Mouse (Mus musculus): ENCODE measurements around the gene Stk40. TPM values are rescaled to one million over a fixed set of nuclear protein-coding genes. Genes with fewer than 3 reads are reported as not detected.

Stk40 gene
- polyA plus RNA-seq, 1 experiment from 2014 or later = 49.4 TPM

DNA sequence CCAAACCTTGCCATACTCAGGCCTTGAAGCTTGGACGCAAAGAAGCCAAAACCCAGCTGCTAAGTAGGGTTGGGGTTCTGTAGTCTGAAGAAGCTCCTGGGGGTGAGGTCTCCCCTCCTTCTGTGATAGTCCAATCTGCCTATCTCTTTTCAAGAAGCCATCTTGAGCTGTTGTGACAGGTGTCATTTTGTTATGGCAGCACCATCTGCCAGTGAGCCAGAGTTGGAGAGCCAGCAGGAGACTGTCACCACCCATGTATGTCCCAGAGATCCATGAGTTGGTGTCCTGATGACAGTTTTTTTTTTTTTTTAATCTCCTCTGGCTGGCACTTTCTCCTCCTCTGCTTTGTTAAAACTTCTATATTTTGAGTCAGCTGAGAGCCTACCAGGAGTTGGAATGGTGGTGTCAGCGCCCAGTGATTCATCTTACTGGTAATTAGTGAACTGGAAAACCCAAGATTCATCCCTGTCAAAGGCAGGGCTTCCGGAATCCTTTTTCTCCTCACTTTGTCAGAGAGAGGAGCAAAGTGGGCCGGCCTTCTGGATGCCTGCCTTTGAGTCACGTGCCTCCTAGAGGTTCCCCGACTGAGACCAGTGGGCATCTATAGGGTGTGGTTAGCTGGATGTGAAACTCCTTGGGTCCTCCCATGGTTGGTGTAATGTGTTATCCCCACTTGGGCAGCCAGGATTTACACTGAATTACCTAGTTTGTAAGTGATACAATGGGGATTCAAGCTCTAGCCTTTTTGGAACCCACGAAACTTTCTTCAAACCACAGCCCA is 1.5 kb upstream of the Stk40 start:
- H3K27me3 ChIP-seq = no peaks in the 10 kb centered on the region
- H3K4me2 ChIP-seq (replicated peaks) = peak overlapping the region; percentile 97
- WGBS = 45% methylated on average over 7 of the region's 7 CpGs
- H3K27ac ChIP-seq = peak overlapping the region; percentile 82
- no peak overlapping the region for H3K9ac ChIP-seq
- H3K4me3 ChIP-seq = peak overlapping the region; percentile 94; the same call in 1 of the 2 replicates
- peaks cover 35% of the 10 kb centered on the region for H3K4me1 ChIP-seq
- ATAC-seq (ENCODE audit: low FRiP score) = no peak
- no peaks in the 10 kb centered on the region for H3K9me3 ChIP-seq (replicated peaks)
- H3K36me3 ChIP-seq = peaks cover 14% of the 10 kb centered on the region

DNA sequence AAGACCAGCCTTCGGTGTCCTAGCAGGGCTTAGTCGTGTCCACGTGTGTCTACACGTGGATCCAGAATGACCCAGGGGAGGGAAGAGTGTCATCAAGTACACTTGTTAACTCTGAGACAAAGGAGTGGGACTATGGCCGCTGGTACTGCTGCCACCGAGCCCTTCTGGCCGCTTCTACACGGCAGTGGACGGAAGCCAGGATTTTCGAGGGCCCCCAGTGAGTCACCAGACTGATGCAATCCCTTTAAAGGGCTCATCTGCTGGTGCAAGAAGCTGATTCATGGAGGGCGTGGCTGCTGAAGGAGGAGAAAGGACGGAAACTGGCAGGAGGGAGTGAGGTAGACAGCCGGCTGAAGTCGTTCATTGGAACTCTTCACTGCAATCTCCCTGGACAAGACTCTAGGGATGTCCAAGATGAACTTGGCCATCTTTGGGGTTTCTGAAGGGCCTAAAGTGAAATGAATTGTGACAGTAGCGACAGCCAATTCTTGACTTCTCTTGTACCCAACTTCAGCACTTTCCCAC is 638 bp upstream of the Stk40 start:
- Histone ChIP-seq H3K9me3 (replicated peaks) (no peaks in the 10 kb centered on the region), H3K4me1 (peaks cover 40% of the 10 kb centered on the region), H3K9ac (peak overlapping the region; percentile 49), H3K4me3 (peak overlapping the region; percentile 94), H3K27ac (peak overlapping the region; percentile 82), H3K36me3 (peaks cover 14% of the 10 kb centered on the region), H3K27me3 (no peaks in the 10 kb centered on the region), H3K4me2 (replicated peaks) (peak overlapping the region; percentile 97)
- 2% methylated on average over 15 of the region's 15 CpGs for WGBS
- peak; percentile 62 for ATAC-seq (ENCODE audit: low FRiP score)

DNA sequence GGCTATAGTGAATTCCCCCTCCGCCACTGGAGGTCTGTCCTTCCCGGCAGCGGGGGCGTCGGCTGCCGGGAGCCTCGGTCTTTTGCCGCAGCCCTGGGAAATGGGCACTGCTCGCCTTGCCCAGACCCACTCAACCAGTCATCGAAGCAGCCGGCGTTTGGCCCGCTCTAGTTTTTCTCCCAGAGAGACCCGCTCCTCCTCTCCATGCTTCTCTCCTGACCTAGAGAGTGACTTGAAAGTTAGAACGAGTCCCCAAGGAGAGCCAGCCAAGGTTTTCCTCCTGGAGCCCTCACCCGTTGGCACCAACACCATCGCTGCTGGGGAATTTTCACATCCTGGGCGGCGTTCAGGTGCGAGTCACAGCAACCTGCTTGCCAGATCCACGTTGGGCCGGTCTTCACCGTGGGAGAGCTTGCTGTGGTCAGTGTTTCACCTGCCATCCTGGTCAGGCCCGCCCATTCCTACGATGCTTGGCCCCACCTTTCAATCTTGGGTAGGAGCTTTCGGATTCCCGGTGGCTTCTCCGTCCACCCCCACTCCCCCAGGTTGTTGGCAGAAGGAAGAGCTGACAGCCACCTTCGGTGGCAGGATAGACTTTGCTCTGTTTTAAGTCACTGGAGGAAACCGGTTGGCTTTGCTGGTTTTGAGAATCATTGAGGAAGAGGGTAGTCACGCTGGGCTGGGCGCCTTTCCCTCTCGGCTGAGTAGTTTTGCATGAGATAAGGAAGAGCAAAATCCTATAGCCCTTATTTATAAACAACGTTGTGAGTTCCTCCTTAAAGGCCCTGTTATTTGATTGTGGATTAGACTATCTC is 711 bp downstream of the Stk40 start:
- H3K36me3 ChIP-seq = peaks cover 7% of the 10 kb centered on the region; the same call in 1 of the 2 replicates

DNA sequence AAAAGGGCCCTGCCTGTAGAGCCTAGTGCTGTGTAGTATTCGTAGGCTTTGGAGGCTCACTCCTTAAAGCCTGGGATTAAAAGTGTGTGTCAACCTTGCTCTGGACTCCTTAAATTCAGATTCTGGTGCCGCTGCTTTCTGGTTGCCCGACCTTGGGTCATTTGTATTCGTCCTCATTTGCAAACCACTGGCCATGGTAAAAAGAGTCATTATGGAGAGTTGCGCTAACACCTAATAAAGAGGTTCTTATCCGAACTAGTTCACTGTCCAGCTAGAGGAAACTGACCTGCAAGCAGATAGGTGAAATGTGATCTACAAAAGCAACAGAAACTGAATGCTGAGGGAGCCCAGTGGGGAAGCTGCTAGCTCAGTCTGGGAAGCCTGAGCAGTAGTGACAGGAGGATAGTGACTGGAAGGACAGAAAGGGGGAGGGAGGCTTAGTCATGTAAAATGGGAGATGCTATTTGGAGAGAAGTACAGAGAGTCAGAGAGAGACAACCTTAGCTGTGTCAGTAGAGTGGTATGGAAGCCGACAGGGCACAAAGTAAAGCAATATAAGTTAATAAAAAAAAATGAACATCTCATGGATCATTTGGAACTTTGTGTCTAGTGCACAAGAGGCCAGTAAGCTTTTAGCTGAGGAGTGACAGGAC is 1.5 kb downstream of the Stk40 start:
- Histone ChIP-seq H3K27ac (no peak overlapping the region), H3K9me3 (replicated peaks) (no peaks in the 10 kb centered on the region), H3K27me3 (no peaks in the 10 kb centered on the region), H3K4me3 (peak overlapping the region; percentile 94), H3K4me1 (peaks cover 57% of the 10 kb centered on the region), H3K36me3 (0 out of 2 replicates have a peak, but pooled peaks cover under 1% of the 10 kb centered on the region), H3K4me2 (replicated peaks) (peak overlapping the region; percentile 97), H3K9ac (peak overlapping the region; percentile 91)
- ATAC-seq (ENCODE audit: low FRiP score) = no peak
- 49% methylated on average over 7 of the region's 7 CpGs for WGBS

More for the DNA sequence above, 711 bp downstream of the Stk40 start:
- 3% methylated on average over 34 of the region's 34 CpGs for WGBS
- Histone ChIP-seq H3K9me3 (replicated peaks) (no peaks in the 10 kb centered on the region), H3K9ac (peak overlapping the region; percentile 91), H3K27ac (peak overlapping the region; percentile 30; the same call in 1 of the 2 replicates), H3K4me2 (replicated peaks) (peak overlapping the region; percentile 97), H3K27me3 (no peaks in the 10 kb centered on the region), H3K4me3 (peak overlapping the region; percentile 94), H3K4me1 (peaks cover 49% of the 10 kb centered on the region)
- ATAC-seq (ENCODE audit: low FRiP score) = peak; percentile 54

DNA sequence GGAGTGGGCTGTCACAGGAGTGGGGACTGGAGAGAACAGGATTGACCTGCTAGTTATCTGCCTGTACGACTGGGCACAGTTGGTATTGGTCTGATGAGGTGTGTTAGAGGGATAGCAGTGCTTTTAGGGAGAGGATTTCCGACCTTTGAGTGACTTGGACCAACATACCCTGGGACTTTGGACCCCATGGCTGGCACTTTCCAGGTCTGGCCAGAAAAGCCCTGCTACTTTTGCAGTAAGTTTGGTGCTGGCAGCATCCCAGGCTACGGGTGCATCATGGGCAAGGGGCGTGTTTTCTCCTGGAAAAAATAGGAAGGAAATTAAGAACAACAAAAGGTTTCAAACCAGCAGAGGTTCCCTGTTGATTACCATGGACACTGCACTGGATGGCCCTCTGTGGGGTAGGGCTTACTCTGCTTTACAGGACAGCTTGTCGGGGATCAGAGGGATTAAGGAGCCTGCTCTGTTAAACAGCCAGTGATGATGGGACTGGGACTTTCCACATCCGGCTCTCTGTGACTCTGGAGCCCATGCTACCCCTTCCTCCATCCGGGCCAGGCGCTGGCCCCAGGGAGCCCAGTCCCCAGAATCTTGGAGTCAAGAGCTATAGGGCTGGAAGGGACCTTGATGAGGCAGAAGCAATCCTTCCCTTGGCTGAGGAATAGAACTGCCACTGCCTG is 4.4 kb downstream of the Stk40 start:
- WGBS = 65% methylated on average over 8 of the region's 8 CpGs
- Histone ChIP-seq H3K4me3 (no peak overlapping the region), H3K9me3 (replicated peaks) (no peaks in the 10 kb centered on the region), H3K4me1 (peaks cover 63% of the 10 kb centered on the region), H3K4me2 (replicated peaks) (no peak overlapping the region), H3K27ac (no peak overlapping the region), H3K36me3 (no peaks in the 10 kb centered on the region), H3K9ac (0 out of 2 replicates have a peak overlapping the region, but pooled peaks have one; percentile 13), H3K27me3 (no peaks in the 10 kb centered on the region)
- no peak for ATAC-seq (ENCODE audit: low FRiP score)

DNA sequence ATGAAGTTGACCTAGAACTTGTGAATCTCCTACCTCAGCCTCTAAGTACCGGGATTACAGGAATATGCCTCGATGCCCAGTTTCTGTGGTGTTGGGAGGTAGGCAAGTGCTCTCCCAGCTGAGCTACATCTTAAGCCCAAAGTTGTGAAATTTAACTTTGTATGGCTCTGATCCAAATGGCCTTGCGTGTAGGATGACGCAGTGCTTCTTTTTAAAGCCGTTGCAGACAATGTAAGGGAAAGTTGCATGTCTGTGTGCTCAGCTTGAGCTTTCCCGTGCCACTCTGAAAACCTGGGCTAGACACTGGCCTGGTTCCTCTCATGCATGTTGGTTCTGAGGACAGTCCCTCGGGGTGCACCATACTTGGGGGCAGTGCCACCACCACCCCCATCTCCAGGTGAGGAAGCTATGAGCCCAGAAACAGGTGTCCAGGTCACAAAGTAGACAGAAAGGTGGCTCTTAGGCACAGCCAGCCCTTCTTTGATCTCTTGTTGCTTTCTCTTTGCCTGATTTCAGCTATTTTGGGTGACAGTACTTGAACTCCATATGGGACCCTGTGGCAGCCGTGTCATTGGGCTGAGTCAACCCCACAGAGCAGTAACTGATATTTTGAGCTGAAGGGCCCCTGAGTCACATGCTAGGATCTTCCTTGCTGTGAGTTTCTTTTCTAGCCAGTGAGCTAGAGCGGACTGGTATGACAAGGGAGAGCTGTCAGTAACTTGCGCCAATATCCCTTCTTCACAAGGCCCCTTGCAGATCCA is 6.0 kb downstream of the Stk40 start:
- peak overlapping the region; percentile 75 for H3K27ac ChIP-seq
- no peak overlapping the region for H3K4me3 ChIP-seq
- peak overlapping the region; percentile 9 for H3K4me2 ChIP-seq (replicated peaks)
- 78% methylated on average over 10 of the region's 10 CpGs for WGBS
- ATAC-seq (ENCODE audit: low FRiP score) = no peak
- H3K4me1 ChIP-seq = peaks cover 61% of the 10 kb centered on the region
- no peaks in the 10 kb centered on the region for H3K9me3 ChIP-seq (replicated peaks)
- no peaks in the 10 kb centered on the region for H3K27me3 ChIP-seq
- H3K36me3 ChIP-seq = no peaks in the 10 kb centered on the region
- H3K9ac ChIP-seq = 0 out of 2 replicates have a peak overlapping the region, but pooled peaks have one; percentile 33

DNA sequence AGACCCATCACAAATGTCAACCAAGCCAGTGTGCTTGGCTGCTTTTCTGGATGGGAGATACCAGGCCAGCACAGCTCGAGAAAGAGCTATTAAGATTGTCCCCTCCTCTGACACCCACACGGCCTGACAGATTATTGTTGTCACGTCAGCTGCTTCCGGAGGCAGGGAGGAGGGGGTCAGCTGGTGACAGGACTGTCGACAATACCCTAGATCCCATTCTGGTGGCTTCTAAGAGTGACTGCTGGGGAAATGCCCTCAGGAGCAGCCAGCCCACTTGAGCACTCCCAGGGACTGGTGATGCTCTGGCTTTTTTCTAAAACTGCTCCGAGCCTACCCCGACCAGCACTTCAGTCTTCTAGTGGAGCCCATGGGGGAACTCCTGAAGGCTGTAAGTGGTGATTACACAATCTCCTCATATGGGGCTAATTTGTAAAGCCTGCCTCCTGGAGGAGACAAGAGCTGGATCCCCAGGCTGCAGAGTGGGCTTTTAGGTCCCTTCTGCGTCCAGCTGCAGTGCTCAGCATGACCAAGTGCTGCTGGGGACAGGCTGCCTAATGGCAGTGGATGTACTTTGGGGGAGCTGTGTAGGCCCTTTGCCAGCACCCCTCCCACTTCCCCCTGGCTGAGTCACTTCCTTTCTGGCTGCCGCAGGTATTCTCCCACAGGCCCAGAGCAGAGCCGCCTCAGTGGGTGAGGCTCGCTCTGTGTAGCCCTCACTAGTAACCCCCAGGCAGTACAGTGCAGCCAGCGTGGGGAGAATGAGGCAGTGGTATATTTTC is 6.8 kb downstream of the Stk40 start:
- ATAC-seq (ENCODE audit: low FRiP score) = peak; percentile 58
- Histone ChIP-seq H3K9ac (peak overlapping the region; percentile 33), H3K9me3 (replicated peaks) (no peaks in the 10 kb centered on the region), H3K4me1 (peaks cover 58% of the 10 kb centered on the region), H3K36me3 (no peaks in the 10 kb centered on the region), H3K27me3 (no peaks in the 10 kb centered on the region), H3K4me3 (no peak overlapping the region), H3K27ac (peak overlapping the region; percentile 75), H3K4me2 (replicated peaks) (peak overlapping the region; percentile 9)
- 12% methylated on average over 12 of the region's 12 CpGs for WGBS

DNA sequence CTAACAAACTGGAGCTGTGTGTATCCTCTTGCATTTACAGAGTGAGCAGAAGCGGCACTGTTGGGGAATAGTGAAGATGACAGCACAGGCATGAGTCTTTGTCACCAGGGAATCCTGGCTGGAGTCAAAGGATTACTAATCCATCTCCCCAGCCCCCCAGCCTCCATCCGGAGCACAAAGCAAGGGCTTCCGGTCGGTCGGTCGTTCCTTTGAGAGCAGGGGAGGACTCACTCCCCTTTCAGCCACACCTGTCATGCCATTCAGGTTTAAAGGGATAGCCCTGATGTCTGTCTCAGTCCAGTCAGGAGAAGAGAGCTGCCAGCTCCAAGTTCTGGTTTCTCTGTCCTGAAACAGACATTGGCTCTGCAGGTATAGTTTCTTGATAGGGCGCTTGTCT is 7.4 kb downstream of the Stk40 start:
- H3K9ac ChIP-seq = peak overlapping the region; percentile 33
- no peaks in the 10 kb centered on the region for H3K9me3 ChIP-seq (replicated peaks)
- 24% methylated on average over 7 of the region's 7 CpGs for WGBS
- H3K27me3 ChIP-seq = no peaks in the 10 kb centered on the region
- no peaks in the 10 kb centered on the region for H3K36me3 ChIP-seq
- H3K27ac ChIP-seq = peak overlapping the region; percentile 75
- H3K4me3 ChIP-seq = no peak overlapping the region
- peak overlapping the region; percentile 9 for H3K4me2 ChIP-seq (replicated peaks)
- ATAC-seq (ENCODE audit: low FRiP score) = no peak
- peaks cover 58% of the 10 kb centered on the region for H3K4me1 ChIP-seq

DNA sequence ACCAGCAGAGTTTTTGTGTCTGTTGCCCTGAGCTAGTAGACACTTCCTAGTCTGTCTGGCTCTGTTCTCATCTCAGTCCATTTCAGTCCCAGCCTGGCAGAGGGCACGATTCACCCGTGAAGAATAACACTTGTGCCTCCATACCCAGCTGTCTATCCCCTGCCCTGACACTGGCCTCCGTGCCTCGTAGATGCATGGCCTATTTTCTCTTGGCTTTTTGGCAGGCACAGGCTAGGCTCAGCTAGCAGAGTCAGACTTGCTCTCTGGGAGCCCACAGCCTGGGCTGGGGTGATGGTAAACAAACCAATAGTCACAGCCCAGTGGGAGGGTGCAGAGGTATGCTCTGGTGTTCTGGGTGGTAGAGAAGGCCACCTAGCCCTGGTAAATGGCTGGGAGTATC is 9.5 kb downstream of the Stk40 start:
- Histone ChIP-seq H3K27me3 (no peaks in the 10 kb centered on the region), H3K36me3 (0 out of 2 replicates have a peak, but pooled peaks cover 6% of the 10 kb centered on the region), H3K9me3 (replicated peaks) (no peaks in the 10 kb centered on the region), H3K9ac (no peak overlapping the region), H3K27ac (no peak overlapping the region), H3K4me3 (no peak overlapping the region), H3K4me1 (peaks cover 46% of the 10 kb centered on the region), H3K4me2 (replicated peaks) (no peak overlapping the region)
- 85% methylated on average over 4 of the region's 4 CpGs for WGBS
- ATAC-seq (ENCODE audit: low FRiP score) = no peak

DNA sequence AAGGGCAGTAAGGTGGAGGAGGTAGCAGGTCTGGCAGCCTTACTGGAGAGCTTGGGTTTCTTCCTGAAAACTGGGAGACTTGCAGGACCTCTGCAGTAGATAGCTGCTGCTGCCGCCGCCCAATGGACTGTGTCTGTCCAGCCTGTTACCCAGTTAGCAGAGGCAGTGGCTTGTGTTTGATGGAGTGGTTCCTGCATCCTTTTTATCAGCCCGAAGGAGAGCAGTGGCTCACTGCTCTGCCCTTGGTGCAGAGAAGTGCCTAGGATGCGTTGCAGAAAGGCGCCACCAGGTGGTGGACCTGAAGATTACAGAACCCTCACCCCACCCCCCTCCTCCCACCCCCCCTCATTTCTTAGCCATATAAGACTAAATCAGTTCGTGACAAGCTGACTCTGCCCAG is 10.2 kb downstream of the Stk40 start:
- WGBS = 18% methylated on average over 6 of the region's 6 CpGs
- no peak overlapping the region for H3K4me3 ChIP-seq
- peaks cover 42% of the 10 kb centered on the region for H3K4me1 ChIP-seq
- no peak overlapping the region for H3K27ac ChIP-seq
- no peak overlapping the region for H3K4me2 ChIP-seq (replicated peaks)
- 0 out of 2 replicates have a peak, but pooled peaks cover 9% of the 10 kb centered on the region for H3K36me3 ChIP-seq
- no peaks in the 10 kb centered on the region for H3K9me3 ChIP-seq (replicated peaks)
- no peak for ATAC-seq (ENCODE audit: low FRiP score)
- H3K9ac ChIP-seq = no peak overlapping the region
- H3K27me3 ChIP-seq = no peaks in the 10 kb centered on the region
